Mouse (Mus musculus): ENCODE results near the gene Rbfox2. TPM values are rescaled to one million over a fixed set of nuclear protein-coding genes. Genes with fewer than 3 reads are reported as not detected.

Gene Rbfox2
- polyA plus RNA-seq, 1 experiment = 253 TPM

DNA sequence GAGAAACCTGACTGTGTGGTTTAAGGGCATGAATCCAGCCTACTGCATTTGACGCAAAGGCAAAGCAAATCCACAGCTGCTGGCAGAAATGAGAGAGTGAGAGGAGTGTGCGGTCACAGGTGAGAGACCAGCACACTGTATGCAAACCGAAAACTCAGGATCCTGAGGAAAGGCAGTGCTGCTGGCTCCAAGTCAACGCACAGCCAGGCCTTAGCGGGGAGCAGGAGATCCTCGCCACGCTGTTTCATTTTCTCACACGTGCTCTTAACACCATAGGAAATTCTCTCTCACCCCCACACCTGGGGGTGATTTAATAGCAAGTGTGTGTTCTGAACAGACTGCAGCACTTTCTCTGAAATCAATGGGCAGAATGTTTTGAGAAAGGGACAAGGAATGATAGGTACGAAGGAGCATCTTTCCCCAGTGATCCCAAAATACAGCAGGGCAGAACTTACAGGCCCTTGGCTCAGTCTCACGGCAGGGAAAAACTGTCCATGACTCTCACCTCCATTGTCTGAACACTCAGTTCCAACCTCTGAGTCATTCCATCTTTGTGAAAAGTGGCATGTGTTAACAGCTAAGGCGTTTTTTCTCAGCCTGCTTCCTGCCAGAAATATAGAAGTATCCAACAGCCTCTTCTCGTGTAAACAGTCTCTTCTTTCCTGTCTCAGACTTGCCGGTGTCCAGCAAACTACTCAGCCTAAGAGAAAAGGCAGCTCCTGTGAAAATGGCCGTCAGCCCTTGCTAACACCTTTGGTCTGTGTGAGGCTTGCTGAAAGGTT is 114.5 kb downstream of the Rbfox2 start:
- Histone ChIP-seq H3K4me1 (ENCODE audit: control insufficient read depth, insufficient read depth, low read length) (peaks cover 14% of the 10 kb centered on the region), H3K27ac (ENCODE audit: insufficient read depth, low read length) (peak overlapping the region; percentile 88), H3K4me3 (ENCODE audit: insufficient read depth, low read length) (no peak overlapping the region)
- no peak for TF ChIP-seq POLR2A (IDR thresholded peaks at IDR 0.05; ENCODE audit: low read depth, low read length)
- TF ChIP-seq CTCF (IDR thresholded peaks at IDR 0.05; ENCODE audit: borderline replicate concordance, insufficient read depth, low read length) = no peak

DNA sequence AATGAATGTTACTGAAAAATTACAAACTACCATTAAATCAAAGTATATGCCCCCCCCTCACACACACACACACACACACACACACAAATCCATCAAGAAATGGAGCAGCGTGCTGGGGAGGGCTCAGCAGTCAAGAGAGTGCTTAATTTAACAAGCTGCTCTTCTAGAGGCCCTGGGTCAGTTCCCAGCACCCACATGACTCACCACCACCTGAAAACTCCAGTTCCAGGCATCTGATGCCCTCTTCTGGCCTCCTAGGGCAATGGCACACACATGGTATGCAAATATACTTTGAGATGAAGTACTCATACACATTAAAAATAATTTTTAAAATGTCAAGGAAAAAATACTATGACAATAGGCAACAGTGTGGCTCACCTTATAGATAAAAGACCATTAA is 120.7 kb downstream of the Rbfox2 start:
- Histone ChIP-seq H3K4me3 (ENCODE audit: insufficient read depth, low read length) (no peak overlapping the region), H3K4me1 (ENCODE audit: control insufficient read depth, insufficient read depth, low read length) (peaks cover 7% of the 10 kb centered on the region; the same call in 1 of the 2 replicates), H3K27ac (ENCODE audit: insufficient read depth, low read length) (no peak overlapping the region)
- no peak for TF ChIP-seq CTCF (IDR thresholded peaks at IDR 0.05; ENCODE audit: borderline replicate concordance, insufficient read depth, low read length)
- no peak for TF ChIP-seq POLR2A (IDR thresholded peaks at IDR 0.05; ENCODE audit: low read depth, low read length)

- Histone ChIP-seq H3K4me1 (ENCODE audit: control insufficient read depth, insufficient read depth, low read length) (peaks cover 7% of the 10 kb centered on the region; the same call in 1 of the 2 replicates), H3K27ac (ENCODE audit: insufficient read depth, low read length) (no peak overlapping the region), H3K4me3 (ENCODE audit: insufficient read depth, low read length) (no peak overlapping the region)
- no peak for TF ChIP-seq CTCF (IDR thresholded peaks at IDR 0.05; ENCODE audit: borderline replicate concordance, insufficient read depth, low read length)
- TF ChIP-seq POLR2A (IDR thresholded peaks at IDR 0.05; ENCODE audit: low read depth, low read length) = no peak
Observed at GRCm38 (mm10) chr15:77185614-77186013, 121.2 kb downstream of the Rbfox2 start.

GRCm38 (mm10) chr15:77182800-77183199 is 124.0 kb downstream of the Rbfox2 start:
- peaks cover 7% of the 10 kb centered on the region; the same call in 1 of the 2 replicates for H3K4me1 ChIP-seq (ENCODE audit: control insufficient read depth, insufficient read depth, low read length)
- no peak for TF ChIP-seq POLR2A (IDR thresholded peaks at IDR 0.05; ENCODE audit: low read depth, low read length)
- TF ChIP-seq CTCF (IDR thresholded peaks at IDR 0.05; ENCODE audit: borderline replicate concordance, insufficient read depth, low read length) = no peak
- H3K4me3 ChIP-seq (ENCODE audit: insufficient read depth, low read length) = no peak overlapping the region
- no peak overlapping the region for H3K27ac ChIP-seq (ENCODE audit: insufficient read depth, low read length)

GRCm38 (mm10) chr15:77174018-77174417 is 132.8 kb downstream of the Rbfox2 start:
- no peak overlapping the region for H3K4me3 ChIP-seq (ENCODE audit: insufficient read depth, low read length)
- H3K27ac ChIP-seq (ENCODE audit: insufficient read depth, low read length) = no peak overlapping the region
- TF ChIP-seq POLR2A (IDR thresholded peaks at IDR 0.05; ENCODE audit: low read depth, low read length) = no peak
- no peak for TF ChIP-seq CTCF (IDR thresholded peaks at IDR 0.05; ENCODE audit: borderline replicate concordance, insufficient read depth, low read length)
- peaks cover 8% of the 10 kb centered on the region for H3K4me1 ChIP-seq (ENCODE audit: control insufficient read depth, insufficient read depth, low read length)

- H3K4me3 ChIP-seq (ENCODE audit: insufficient read depth, low read length) = no peak overlapping the region
- TF ChIP-seq POLR2A (IDR thresholded peaks at IDR 0.05; ENCODE audit: low read depth, low read length) = no peak
- no peak for TF ChIP-seq CTCF (IDR thresholded peaks at IDR 0.05; ENCODE audit: borderline replicate concordance, insufficient read depth, low read length)
- H3K27ac ChIP-seq (ENCODE audit: insufficient read depth, low read length) = no peak overlapping the region
- peaks cover 8% of the 10 kb centered on the region for H3K4me1 ChIP-seq (ENCODE audit: control insufficient read depth, insufficient read depth, low read length)
Observed at GRCm38 (mm10) chr15:77172414-77172813, 134.4 kb downstream of the Rbfox2 start.

DNA sequence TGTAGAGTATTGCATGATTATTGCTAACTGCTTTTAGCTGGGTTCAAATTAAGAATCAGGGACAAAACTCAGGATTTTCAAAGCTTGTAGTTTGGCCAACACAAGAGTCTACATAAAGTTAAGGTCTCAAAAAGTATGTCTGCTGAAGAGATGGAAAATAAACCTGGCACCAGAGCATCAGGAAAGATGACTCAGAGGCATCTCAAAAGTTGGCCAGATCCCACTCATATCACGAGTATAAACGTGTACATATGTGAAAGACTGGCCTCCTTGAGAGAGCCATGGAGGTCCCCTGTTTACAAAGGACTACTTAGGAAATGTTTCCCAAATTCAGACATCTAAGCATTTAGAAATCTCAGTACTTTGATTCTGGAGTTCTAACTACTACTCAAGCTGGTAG is 138.0 kb downstream of the Rbfox2 start:
- Histone ChIP-seq H3K27ac (ENCODE audit: insufficient read depth, low read length) (peak overlapping the region; percentile 47; the same call in 1 of the 2 replicates), H3K4me3 (ENCODE audit: insufficient read depth, low read length) (no peak overlapping the region), H3K4me1 (ENCODE audit: control insufficient read depth, insufficient read depth, low read length) (peaks cover 8% of the 10 kb centered on the region)
- no peak for TF ChIP-seq CTCF (IDR thresholded peaks at IDR 0.05; ENCODE audit: borderline replicate concordance, insufficient read depth, low read length)
- TF ChIP-seq POLR2A (IDR thresholded peaks at IDR 0.05; ENCODE audit: low read depth, low read length) = no peak

DNA sequence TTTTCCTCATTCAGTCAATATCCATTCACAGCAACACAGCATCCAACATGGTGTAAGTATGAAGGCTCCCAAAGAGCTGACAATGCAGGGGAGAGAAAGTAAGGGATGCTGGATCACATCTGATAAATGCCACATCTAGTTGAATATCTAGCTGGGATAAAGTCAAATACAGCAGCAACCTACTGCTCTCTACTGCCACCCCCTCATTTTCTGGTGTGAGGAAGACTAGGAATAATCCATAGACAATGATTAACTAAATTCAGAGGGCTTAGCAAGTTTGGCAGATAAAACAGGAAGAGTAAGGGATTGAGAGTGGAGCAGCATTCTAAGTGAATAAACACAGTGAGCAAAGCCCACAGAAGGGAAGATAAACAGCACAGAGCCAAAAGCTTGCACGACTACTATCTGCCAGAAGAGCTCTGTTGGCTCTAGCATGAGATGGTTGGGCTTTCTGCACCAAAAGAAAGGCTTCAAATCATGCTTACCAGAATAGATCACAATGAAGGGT is 140.5 kb downstream of the Rbfox2 start:
- H3K27ac ChIP-seq (ENCODE audit: insufficient read depth, low read length) = no peak overlapping the region
- peaks cover 13% of the 10 kb centered on the region for H3K4me1 ChIP-seq (ENCODE audit: control insufficient read depth, insufficient read depth, low read length)
- H3K4me3 ChIP-seq (ENCODE audit: insufficient read depth, low read length) = no peak overlapping the region
- TF ChIP-seq CTCF (IDR thresholded peaks at IDR 0.05; ENCODE audit: borderline replicate concordance, insufficient read depth, low read length) (no peak), POLR2A (IDR thresholded peaks at IDR 0.05; ENCODE audit: low read depth, low read length) (no peak)

DNA sequence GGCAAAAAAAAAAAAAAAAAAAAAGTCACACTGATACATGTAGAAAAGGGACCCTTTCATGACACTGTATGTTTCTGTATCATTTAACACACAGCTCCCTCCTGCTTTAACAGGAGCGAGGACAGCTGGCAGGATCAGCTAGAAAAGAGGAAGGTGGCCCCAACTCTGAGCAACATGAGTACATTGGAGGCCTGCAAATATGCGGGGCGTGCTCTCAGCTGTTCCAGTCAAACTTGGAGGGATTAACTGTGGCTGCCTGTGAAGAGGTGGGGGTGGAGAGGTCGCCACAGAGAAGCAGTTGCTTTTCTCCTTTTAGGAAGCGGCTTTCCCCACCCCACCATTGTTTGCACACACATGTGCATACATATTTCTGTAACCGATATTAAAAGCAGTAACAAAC is 143.5 kb downstream of the Rbfox2 start:
- TF ChIP-seq POLR2A (IDR thresholded peaks at IDR 0.05; ENCODE audit: low read depth, low read length) (no peak), CTCF (IDR thresholded peaks at IDR 0.05; ENCODE audit: borderline replicate concordance, insufficient read depth, low read length) (no peak)
- peaks cover 11% of the 10 kb centered on the region for H3K4me1 ChIP-seq (ENCODE audit: control insufficient read depth, insufficient read depth, low read length)
- no peak overlapping the region for H3K4me3 ChIP-seq (ENCODE audit: insufficient read depth, low read length)
- no peak overlapping the region for H3K27ac ChIP-seq (ENCODE audit: insufficient read depth, low read length)

GRCm38 (mm10) chr15:77162931-77163330 is 143.9 kb downstream of the Rbfox2 start:
- peaks cover 11% of the 10 kb centered on the region for H3K4me1 ChIP-seq (ENCODE audit: control insufficient read depth, insufficient read depth, low read length)
- no peak overlapping the region for H3K4me3 ChIP-seq (ENCODE audit: insufficient read depth, low read length)
- TF ChIP-seq CTCF (IDR thresholded peaks at IDR 0.05; ENCODE audit: borderline replicate concordance, insufficient read depth, low read length) = no peak
- TF ChIP-seq POLR2A (IDR thresholded peaks at IDR 0.05; ENCODE audit: low read depth, low read length) = no peak
- no peak overlapping the region for H3K27ac ChIP-seq (ENCODE audit: insufficient read depth, low read length)
